Mouse (Mus musculus) forebrain, embryonic 15.5 days (tissue): Measurements from ENCODE around the gene Nap1l5. TPM values are rescaled to one million over a fixed set of nuclear protein-coding genes. Genes with fewer than 3 reads are reported as not detected.
"Not testable (repeated sequence)": the region's sequence is repeated elsewhere in the genome, so short reads cannot be mapped to it uniquely, and the experiment has no call there.

Experiments used
- ATAC-seq: fragments of 200-750 bp; cut with Nextera tagmentation; replicated peaks from 2 replicates; pipeline ENCODE4 v1.8.0; 2017; ENCODE audit warnings: mild to moderate bottlenecking, moderate TSS enrichment, moderate library complexity
- H3K27ac ChIP-seq: fragments of 300-500 bp; sonication (generic); replicated peaks from 2 replicates; pipeline ENCODE4 v1.5.1; 2015; ENCODE audit warnings: mild to moderate bottlenecking, inconsistent platforms
- H3K27me3 ChIP-seq: fragments of 300-500 bp; sonication (generic); 2 replicates; pipeline ENCODE4 v1.6.1; 2015; ENCODE audit warnings: inconsistent platforms
- H3K36me3 ChIP-seq: fragments of 300-500 bp; sonication (generic); 2 replicates; pipeline ENCODE4 v1.6.1; 2015; ENCODE audit warnings: mild to moderate bottlenecking, inconsistent platforms
- H3K4me1 ChIP-seq: fragments of 300-500 bp; sonication (generic); 2 replicates; pipeline ENCODE4 v1.6.1; 2015; ENCODE audit warnings: inconsistent platforms
- H3K4me2 ChIP-seq: fragments of 300-500 bp; sonication (generic); replicated peaks from 2 replicates; pipeline ENCODE4 v1.6.1; 2015; ENCODE audit warnings: mild to moderate bottlenecking, inconsistent platforms
- H3K4me3 ChIP-seq: fragments of 300-500 bp; sonication (generic); 2 replicates; pipeline ENCODE4 v1.5.1; 2015; ENCODE audit warnings: mild to moderate bottlenecking, inconsistent platforms
- H3K9ac ChIP-seq: fragments of 300-500 bp; sonication (generic); replicated peaks from 2 replicates; pipeline ENCODE4 v1.6.1; 2015; ENCODE audit warnings: mild to moderate bottlenecking, inconsistent platforms
- H3K9me3 ChIP-seq: fragments of 300-500 bp; sonication (generic); 2 replicates; pipeline ENCODE4 v1.6.1; 2016; ENCODE audit warnings: inconsistent platforms
- WGBS: fragments of 180-500 bp; shearing (Covaris S2); methylation state at CpG from one replicate; pipeline ENCODE4 v1.1.7; 2015; ENCODE audit warnings: mixed read lengths; 5-methylcytosine and 5-hydroxymethylcytosine counted together
- polyA plus RNA-seq: library from polyadenylated mRNA; unstranded; fragments of >200 nt; fragmentation: Nextera tagmentation; extraction: Ambion mirVana; gene quantifications from 2 replicates; pipeline ENCODE4 v1.2.1, GENCODE M21; 2015

Nap1l5 gene
- polyA plus RNA-seq, 1 experiment from 2014 or later, result 90.4 TPM

- no peak overlapping the region for H3K27ac ChIP-seq
- H3K27me3 ChIP-seq, result no peaks in the 10 kb centered on the region
- no peaks in the 10 kb centered on the region for H3K9me3 ChIP-seq
- 89% methylated on average over 7 of the region's 7 CpGs for WGBS
- ATAC-seq, result no peak
- peaks cover 29% of the 10 kb centered on the region for H3K4me1 ChIP-seq
- peaks cover 2% of the 10 kb centered on the region; the same call in 1 of the 2 replicates for H3K36me3 ChIP-seq
- no peak overlapping the region for H3K4me2 ChIP-seq
- no peak overlapping the region for H3K9ac ChIP-seq
- no peak overlapping the region for H3K4me3 ChIP-seq
These were observed 6.3 kb downstream of the Nap1l5 start for GRCm38 (mm10) chr6:58900536-58900935.

GRCm38 (mm10) chr6:58899076-58899475 lies 7.8 kb downstream of the Nap1l5 start:
- ATAC-seq, result no peak

GRCm38 (mm10) chr6:58896648-58897047 lies 10.2 kb downstream of the Nap1l5 start:
- 0 out of 2 replicates have a peak, but pooled peaks cover 4% of the 10 kb centered on the region for H3K36me3 ChIP-seq
- H3K4me3 ChIP-seq, result no peak overlapping the region
- 0 out of 2 replicates have a peak overlapping the region, but pooled peaks have one; percentile 19 for H3K27ac ChIP-seq
- ATAC-seq, result no peak
- peaks cover 20% of the 10 kb centered on the region for H3K4me1 ChIP-seq
- no peaks in the 10 kb centered on the region for H3K9me3 ChIP-seq
- H3K27me3 ChIP-seq, result no peaks in the 10 kb centered on the region
- WGBS, result 42% methylated on average over 3 of the region's 3 CpGs
- no peak overlapping the region for H3K4me2 ChIP-seq
- no peak overlapping the region for H3K9ac ChIP-seq

More at GRCm38 (mm10) chr6:58899076-58899475, 7.8 kb downstream of the Nap1l5 start:
- 62% methylated on average over 3 of the region's 3 CpGs for WGBS
- Histone ChIP-seq H3K4me2 (no peak overlapping the region), H3K9ac (no peak overlapping the region), H3K9me3 (no peaks in the 10 kb centered on the region), H3K27ac (peak overlapping the region; percentile 64), H3K27me3 (no peaks in the 10 kb centered on the region), H3K36me3 (no peaks in the 10 kb centered on the region), H3K4me3 (no peak overlapping the region), H3K4me1 (peaks cover 33% of the 10 kb centered on the region)

GRCm38 (mm10) chr6:58894994-58895393 lies 11.9 kb downstream of the Nap1l5 start:
- peaks cover 10% of the 10 kb centered on the region; the same call in 1 of the 2 replicates for H3K36me3 ChIP-seq
- H3K4me3 ChIP-seq, result no peak overlapping the region
- 29% methylated on average over 4 of the region's 4 CpGs for WGBS
- ATAC-seq, result peak; percentile 82
- H3K9me3 ChIP-seq, result no peaks in the 10 kb centered on the region
- H3K27me3 ChIP-seq, result no peaks in the 10 kb centered on the region
- peaks cover 19% of the 10 kb centered on the region for H3K4me1 ChIP-seq
- H3K9ac ChIP-seq, result no peak overlapping the region
- no peak overlapping the region for H3K4me2 ChIP-seq
- peak overlapping the region; percentile 8; the same call in 1 of the 2 replicates for H3K27ac ChIP-seq

GRCm38 (mm10) chr6:58893307-58893706 lies 13.6 kb downstream of the Nap1l5 start:
- H3K27ac ChIP-seq, result no peak overlapping the region
- no peaks in the 10 kb centered on the region for H3K9me3 ChIP-seq
- ATAC-seq, result no peak
- H3K4me1 ChIP-seq, result peaks cover 15% of the 10 kb centered on the region
- no peak overlapping the region for H3K4me2 ChIP-seq
- H3K36me3 ChIP-seq, result peaks cover 19% of the 10 kb centered on the region
- no peaks in the 10 kb centered on the region for H3K27me3 ChIP-seq
- H3K9ac ChIP-seq, result no peak overlapping the region
- no peak overlapping the region for H3K4me3 ChIP-seq
- 94% methylated on average over 6 of the region's 6 CpGs for WGBS

- Histone ChIP-seq H3K4me1 (no peaks in the 10 kb centered on the region), H3K9me3 (no peaks in the 10 kb centered on the region), H3K36me3 (peaks cover 20% of the 10 kb centered on the region), H3K4me3 (no peak overlapping the region), H3K9ac (no peak overlapping the region), H3K4me2 (no peak overlapping the region), H3K27ac (no peak overlapping the region), H3K27me3 (no peaks in the 10 kb centered on the region)
- 94% methylated on average over 3 of the region's 3 CpGs for WGBS
- ATAC-seq, result no peak
These were observed 17.0 kb downstream of the Nap1l5 start for GRCm38 (mm10) chr6:58889917-58890316.

- Histone ChIP-seq H3K27ac (no peak overlapping the region), H3K9me3 (no peaks in the 10 kb centered on the region), H3K4me1 (no peaks in the 10 kb centered on the region), H3K4me2 (no peak overlapping the region), H3K27me3 (no peaks in the 10 kb centered on the region), H3K9ac (no peak overlapping the region), H3K4me3 (no peak overlapping the region), H3K36me3 (peaks cover 6% of the 10 kb centered on the region; the same call in 1 of the 2 replicates)
- WGBS, result 76% methylated on average over 6 of the region's 6 CpGs
- ATAC-seq, result no peak
These were observed 24.6 kb downstream of the Nap1l5 start for GRCm38 (mm10) chr6:58882271-58882670.

GRCm38 (mm10) chr6:58881363-58881762 lies 25.5 kb downstream of the Nap1l5 start:
- 89% methylated on average over 3 of the region's 3 CpGs for WGBS

GRCm38 (mm10) chr6:58880861-58881260 lies 26.0 kb downstream of the Nap1l5 start:
- Histone ChIP-seq H3K27ac (no peak overlapping the region), H3K4me2 (no peak overlapping the region), H3K27me3 (no peaks in the 10 kb centered on the region), H3K9me3 (no peaks in the 10 kb centered on the region), H3K36me3 (peaks cover 6% of the 10 kb centered on the region; the same call in 1 of the 2 replicates), H3K4me3 (no peak overlapping the region), H3K9ac (no peak overlapping the region), H3K4me1 (no peaks in the 10 kb centered on the region)
- no peak for ATAC-seq
- WGBS, result 90% methylated on average over 5 of the region's 5 CpGs

More at GRCm38 (mm10) chr6:58881363-58881762, 25.5 kb downstream of the Nap1l5 start:
- Histone ChIP-seq H3K36me3 (peaks cover 6% of the 10 kb centered on the region; the same call in 1 of the 2 replicates), H3K27me3 (no peaks in the 10 kb centered on the region), H3K4me1 (no peaks in the 10 kb centered on the region), H3K9me3 (no peaks in the 10 kb centered on the region), H3K27ac (no peak overlapping the region), H3K9ac (no peak overlapping the region), H3K4me3 (no peak overlapping the region), H3K4me2 (no peak overlapping the region)
- ATAC-seq, result no peak

- no peaks in the 10 kb centered on the region for H3K9me3 ChIP-seq
- no peak overlapping the region for H3K4me2 ChIP-seq
- H3K36me3 ChIP-seq, result peaks cover 11% of the 10 kb centered on the region; the same call in 1 of the 2 replicates
- H3K4me1 ChIP-seq, result no peaks in the 10 kb centered on the region
- H3K9ac ChIP-seq, result no peak overlapping the region
- H3K27me3 ChIP-seq, result no peaks in the 10 kb centered on the region
- ATAC-seq, result peak; percentile 42
- H3K27ac ChIP-seq, result no peak overlapping the region
- WGBS, result 91% methylated on average over 9 of the region's 9 CpGs
- no peak overlapping the region for H3K4me3 ChIP-seq
These were observed 26.9 kb downstream of the Nap1l5 start for GRCm38 (mm10) chr6:58879987-58880386.

- Histone ChIP-seq H3K36me3 (peaks cover 16% of the 10 kb centered on the region; the same call in 1 of the 2 replicates), H3K9ac (no peak overlapping the region), H3K4me3 (no peak overlapping the region), H3K27ac (no peak overlapping the region), H3K4me1 (no peaks in the 10 kb centered on the region), H3K4me2 (no peak overlapping the region), H3K27me3 (no peaks in the 10 kb centered on the region), H3K9me3 (no peaks in the 10 kb centered on the region)
- peak; percentile 44 for ATAC-seq
- 80% methylated on average over 4 of the region's 4 CpGs for WGBS
These were observed 27.3 kb downstream of the Nap1l5 start for GRCm38 (mm10) chr6:58879572-58879971.

- H3K9me3 ChIP-seq, H3K4me1 ChIP-seq, H3K27me3 ChIP-seq, H3K4me2 ChIP-seq, H3K36me3 ChIP-seq, H3K4me3 ChIP-seq, H3K9ac ChIP-seq, ATAC-seq, H3K27ac ChIP-seq: not testable (repeated sequence)
- 93% methylated on average over 6 of the region's 6 CpGs for WGBS
These were observed 39.0 kb downstream of the Nap1l5 start for GRCm38 (mm10) chr6:58867858-58868257.

GRCm38 (mm10) chr6:58863631-58864235 lies 43.1 kb downstream of the Nap1l5 start:
- ATAC-seq, result no peak
- Histone ChIP-seq H3K27me3 (no peaks in the 10 kb centered on the region), H3K27ac (no peak overlapping the region; the same call in 1 of the 2 replicates), H3K4me1 (peaks cover 15% of the 10 kb centered on the region), H3K36me3 (no peaks in the 10 kb centered on the region), H3K9ac (no peak overlapping the region), H3K4me3 (no peak overlapping the region), H3K4me2 (no peak overlapping the region), H3K9me3 (no peaks in the 10 kb centered on the region)
- 78% methylated on average over 4 of the region's 4 CpGs for WGBS
